Mouse (Mus musculus) liver, adult 10 weeks (tissue): ENCODE results near the gene Atp6v1g3. TPM values are rescaled to one million over a fixed set of nuclear protein-coding genes. Genes with fewer than 3 reads are reported as not detected.

Experiments used
- polyA plus RNA-seq: library from polyadenylated mRNA; stranded (reverse); fragments of 350-450 nt; fragmentation: Illumina TruSeq; extraction: RNeasy Lipid Tissue Mini Kit (QIAGEN cat#74804); gene quantifications from one replicate; pipeline ENCODE4 v1.2.3, GENCODE M21; 2014; ENCODE audit warnings: low read depth, low replicate concordance

Gene Atp6v1g3
- polyA plus RNA-seq, result not detected

DNA sequence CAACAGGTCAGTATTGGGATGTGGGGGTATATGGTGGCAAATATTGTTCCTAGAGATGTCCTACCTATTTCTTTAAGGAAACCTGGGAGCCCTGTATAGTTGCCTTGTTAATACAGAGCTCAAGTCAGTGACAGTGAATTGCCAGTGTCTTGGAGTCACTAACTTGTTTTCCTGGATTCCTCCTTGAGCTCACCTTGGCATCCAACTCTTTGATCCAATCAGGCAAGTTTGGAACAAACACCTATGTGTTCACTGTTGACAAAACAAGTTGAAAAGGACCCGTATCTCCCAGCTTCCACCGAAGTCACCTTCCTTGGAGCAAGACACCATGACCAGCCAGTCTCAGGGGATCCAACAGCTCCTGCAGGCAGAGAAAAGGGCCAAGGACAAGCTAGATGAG lies at the start of gene Atp6v1g3:
TSS of gene Atp6v1g3 (plus strand) at position 301 of the 400 bp plus-strand sequence.

Other genes starting within 250 kb of the Atp6v1g3 start
- gene Ptprc, start 98.0 kb upstream of the Atp6v1g3 start, polyA plus RNA-seq, result 8.1 TPM